Mouse (Mus musculus) left cerebral cortex, postnatal 36 days (tissue): ENCODE measurements around the gene Traf7. TPM values are rescaled to one million over a fixed set of nuclear protein-coding genes. Genes with fewer than 3 reads are reported as not detected.

Source experiments
- DNase-seq, 2 experiments: peaks; one replicate each; pipeline ENCODE4 v3.0.0; 2021 to 2022; ENCODE audit warnings: low spot score in 2 of 2, mixed read lengths in 1 of 2
- intact Hi-C: fragments of 180-260 bp; cut with DNase I; formaldehyde crosslinking; loops from one replicate; pipeline ENCODE4 v1.15.1; 2025
- total RNA-seq, 2 experiments: library from RNA; stranded (reverse); gene quantifications; 2 replicates each; pipeline ENCODE4 v1.2.3; 2021

The Traf7 gene
- total RNA-seq, 2 experiments from 2014 or later = 69.6 to 95.6 TPM

- no peak for DNase-seq
- intact Hi-C loops = no loop called here
Observed at GRCm38 (mm10) chr17:24468636-24469246, 59.0 kb downstream of the Traf7 start.

- intact Hi-C loops = no loop called here
Observed at GRCm38 (mm10) chr17:24463374-24464133, 64.2 kb downstream of the Traf7 start.

GRCm38 (mm10) chr17:24462932-24463331 lies 64.8 kb downstream of the Traf7 start:
- no peak for DNase-seq
- intact Hi-C loops = no loop called here

More at GRCm38 (mm10) chr17:24463374-24464133, 64.2 kb downstream of the Traf7 start:
- DNase-seq = no peak

- intact Hi-C loops = no loop called here
- no peak for DNase-seq
Observed at GRCm38 (mm10) chr17:24461580-24461979, 66.2 kb downstream of the Traf7 start.

Other genes starting within 250 kb of the Traf7 start
- 1 to 10 TPM in 1 of 2 experiments, under 1 TPM in 1; 0.72 to 1.1 TPM for gene Abca17, start 176.9 kb downstream of the Traf7 start, total RNA-seq
- gene Abca3, start 176.0 kb downstream of the Traf7 start, total RNA-seq = 10 to 100 TPM; 79.2 to 79.9 TPM
- gene Rnps1, start 113.4 kb downstream of the Traf7 start, total RNA-seq = 100 to 1,000 TPM; 125 to 132 TPM
- 10 to 100 TPM; 26.7 to 30.3 TPM for gene Eci1, start 101.3 kb downstream of the Traf7 start, total RNA-seq
- gene Dnase1l2, start 84.8 kb downstream of the Traf7 start, total RNA-seq = 1 to 10 TPM; 3.2 to 7.2 TPM
- gene E4f1, start 57.6 kb downstream of the Traf7 start, total RNA-seq = 10 to 100 TPM; 26.2 to 40.9 TPM
- 10 to 100 TPM; 60.4 to 75.1 TPM for gene Pgp, start 57.5 kb downstream of the Traf7 start, total RNA-seq
- 1 to 10 TPM in 1 of 2 experiments, under 1 TPM in 1; 0.86 to 1.1 TPM for gene Bricd5, start 54.1 kb downstream of the Traf7 start, total RNA-seq
- 10 to 100 TPM; 35.1 to 35.8 TPM for gene Mlst8, start 48.9 kb downstream of the Traf7 start, total RNA-seq
- gene Caskin1, start 39.3 kb downstream of the Traf7 start, total RNA-seq = 100 to 1,000 TPM; 110 to 140 TPM
- gene Rab26, start 6.3 kb upstream of the Traf7 start, total RNA-seq = 10 to 100 TPM; 51.0 to 51.3 TPM
- 10 to 100 TPM; 62.7 to 85.4 TPM for gene Pkd1, start 21.9 kb upstream of the Traf7 start, total RNA-seq
- 100 to 1,000 TPM; 116 to 157 TPM for gene Tsc2, start 104.7 kb upstream of the Traf7 start, total RNA-seq
- gene Nthl1, start 104.7 kb upstream of the Traf7 start, total RNA-seq = 1 to 10 TPM; 4.2 to 6.6 TPM
- gene Slc9a3r2, start 122.4 kb upstream of the Traf7 start, total RNA-seq = 10 to 100 TPM; 51.0 to 51.2 TPM
- gene Npw, start 130.5 kb upstream of the Traf7 start, total RNA-seq = 1 to 10 TPM; 1.1 to 1.3 TPM
- gene Zfp598, start 141.7 kb upstream of the Traf7 start, total RNA-seq = 10 to 100 TPM; 30.5 to 45.1 TPM
- 100 to 1,000 TPM; 179 to 200 TPM for gene Syngr3, start 162.0 kb upstream of the Traf7 start, total RNA-seq
- 10 to 100 TPM; 18.2 TPM for gene Gfer, start 168.2 kb upstream of the Traf7 start, total RNA-seq
- gene Noxo1, start 168.3 kb upstream of the Traf7 start, total RNA-seq = 1 to 10 TPM; 2.1 to 2.9 TPM
- gene Tbl3, start 179.7 kb upstream of the Traf7 start, total RNA-seq = 10 to 100 TPM; 26.9 to 29.6 TPM
- gene Rnf151, start 190.1 kb upstream of the Traf7 start, total RNA-seq = not detected
- gene Rps2, start 190.2 kb upstream of the Traf7 start, total RNA-seq = 100 to 1,000 TPM; 291 to 312 TPM
- gene Ndufb10, start 196.5 kb upstream of the Traf7 start, total RNA-seq = 100 to 1,000 TPM; 193 to 210 TPM
- under 1 TPM; 0.39 to 0.57 TPM for gene Rpl3l, start 199.9 kb upstream of the Traf7 start, total RNA-seq
- 10 to 100 TPM; 36.4 to 46.7 TPM for gene Msrb1, start 208.7 kb upstream of the Traf7 start, total RNA-seq
- under 1 TPM; 0.36 to 0.44 TPM for gene Hs3st6, start 225.1 kb upstream of the Traf7 start, total RNA-seq